Mouse (Mus musculus) midbrain, postnatal 0 days (tissue): ENCODE data around the gene Stk10. TPM values are rescaled to one million over a fixed set of nuclear protein-coding genes. Genes with fewer than 3 reads are reported as not detected.

Source experiments
- ATAC-seq: fragments of 200-750 bp; cut with Nextera tagmentation; 2 replicates; pipeline ENCODE4 v1.8.0; 2017; ENCODE audit warnings: moderate number of reproducible peaks, mild to moderate bottlenecking, moderate TSS enrichment, moderate library complexity; ENCODE audit not compliant: low FRiP score
- DNase-seq: peaks from one replicate; pipeline ENCODE4 v3.0.0-alpha.2; 2015; ENCODE audit warnings: low spot score
- H3K27ac ChIP-seq: fragments of 300-500 bp; sonication (generic); 2 replicates; pipeline ENCODE4 v1.5.1; 2014; ENCODE audit warnings: low read depth, mild to moderate bottlenecking, low read length, mixed read lengths
- H3K27me3 ChIP-seq: fragments of 300-500 bp; sonication (generic); 2 replicates; pipeline ENCODE4 v1.6.1; 2014; ENCODE audit warnings: low read length, control low read depth, mixed read lengths; ENCODE audit not compliant: insufficient read depth
- H3K36me3 ChIP-seq: fragments of 300-500 bp; sonication (generic); 2 replicates; pipeline ENCODE4 v1.6.1; 2014; ENCODE audit warnings: low read length, control low read depth, mixed read lengths; ENCODE audit not compliant: insufficient read depth
- H3K4me1 ChIP-seq: fragments of 300-500 bp; sonication (generic); 2 replicates; pipeline ENCODE4 v1.6.1; 2014; ENCODE audit warnings: mild to moderate bottlenecking, control low read depth, antibody characterized with exemption, low read length, mixed read lengths; ENCODE audit not compliant: insufficient read depth
- H3K4me2 ChIP-seq: fragments of 300-500 bp; sonication (generic); 2 replicates; pipeline ENCODE4 v1.6.1; 2014; ENCODE audit warnings: low read depth, mild to moderate bottlenecking, low read length, mixed read lengths; ENCODE audit not compliant: poor library complexity, severe bottlenecking
- H3K4me3 ChIP-seq: fragments of 300-500 bp; sonication (generic); 2 replicates; pipeline ENCODE4 v1.5.1; 2014; ENCODE audit warnings: low read depth, mild to moderate bottlenecking, low read length, moderate library complexity
- H3K9ac ChIP-seq: fragments of 300-500 bp; sonication (generic); replicated peaks from 2 replicates; pipeline ENCODE4 v1.6.1; 2014; ENCODE audit warnings: mild to moderate bottlenecking, low read length, moderate library complexity, mixed read lengths; ENCODE audit not compliant: poor library complexity, severe bottlenecking
- H3K9me3 ChIP-seq: fragments of 300-500 bp; sonication (generic); 2 replicates; pipeline ENCODE4 v1.6.1; 2016; ENCODE audit warnings: low read length, control low read depth
- CTCF ChIP-seq: IDR thresholded peaks from 2 replicates; pipeline ENCODE4 v1.5.1; 2016; ENCODE audit warnings: antibody characterized with exemption, mild to moderate bottlenecking
- WGBS: fragments of 180-500 bp; shearing (Covaris S2); extraction: QIAGEN DNeasy Blood & Tissue Kit; methylation state at CpG from one replicate; pipeline ENCODE4 v1.1.7; 2014; 5-methylcytosine and 5-hydroxymethylcytosine counted together
- polyA plus RNA-seq: library from polyadenylated mRNA; unstranded; fragments of >200 nt; fragmentation: Nextera tagmentation; extraction: Ambion mirVana; gene quantifications from 2 replicates; pipeline ENCODE4 v1.2.1, GENCODE M21; 2015
- total RNA-seq: library from RNA; depleted of rRNA; stranded (reverse); fragments of >200 nt; gene quantifications from 2 replicates; pipeline ENCODE4 v1.2.3, GENCODE M21; 2014

Stk10 gene
- total and polyA plus RNA-seq, 2 experiments from 2014 or later, result 0.99 to 9.4 TPM

GRCm38 (mm10) chr11:32601528-32602323 is 68.6 kb downstream of the Stk10 start:
- no peak overlapping the region for H3K27ac ChIP-seq
- H3K27me3 ChIP-seq, result no peaks in the 10 kb centered on the region
- no peak for TF ChIP-seq CTCF
- no peaks in the 10 kb centered on the region for H3K9me3 ChIP-seq
- H3K4me1 ChIP-seq, result no peaks in the 10 kb centered on the region
- ATAC-seq (no peak), DNase-seq (no peak)
- H3K4me2 ChIP-seq, result no peak overlapping the region
- H3K9ac ChIP-seq, result no peak overlapping the region
- H3K4me3 ChIP-seq, result no peak overlapping the region
- 45% methylated on average over 12 of the region's 12 CpGs for WGBS
- peaks cover 3% of the 10 kb centered on the region; the same call in 1 of the 2 replicates for H3K36me3 ChIP-seq

- H3K9me3 ChIP-seq, result no peaks in the 10 kb centered on the region
- H3K4me1 ChIP-seq, result no peaks in the 10 kb centered on the region
- TF ChIP-seq CTCF, result no peak
- no peak overlapping the region for H3K4me3 ChIP-seq
- no peak overlapping the region for H3K4me2 ChIP-seq
- WGBS, result 58% methylated on average over 4 of the region's 4 CpGs
- no peaks in the 10 kb centered on the region for H3K27me3 ChIP-seq
- no peaks in the 10 kb centered on the region for H3K36me3 ChIP-seq
- ATAC-seq (no peak), DNase-seq (no peak)
- H3K27ac ChIP-seq, result no peak overlapping the region
- no peak overlapping the region for H3K9ac ChIP-seq
These were observed 71.6 kb downstream of the Stk10 start for GRCm38 (mm10) chr11:32604663-32605062.

- H3K4me2 ChIP-seq, result no peak overlapping the region
- no peak overlapping the region for H3K4me3 ChIP-seq
- H3K36me3 ChIP-seq, result no peaks in the 10 kb centered on the region
- DNase-seq (peak; percentile 45), ATAC-seq (no peak)
- no peaks in the 10 kb centered on the region for H3K4me1 ChIP-seq
- 58% methylated on average over 7 of the region's 7 CpGs for WGBS
- H3K9ac ChIP-seq, result no peak overlapping the region
- H3K27me3 ChIP-seq, result no peaks in the 10 kb centered on the region
- TF ChIP-seq CTCF, result no peak
- H3K9me3 ChIP-seq, result no peaks in the 10 kb centered on the region
- no peak overlapping the region for H3K27ac ChIP-seq
These were observed 72.2 kb downstream of the Stk10 start for GRCm38 (mm10) chr11:32605131-32605860.

GRCm38 (mm10) chr11:32605907-32606306 is 72.8 kb downstream of the Stk10 start:
- 81% methylated on average over 3 of the region's 3 CpGs for WGBS

GRCm38 (mm10) chr11:32607319-32607718 is 74.2 kb downstream of the Stk10 start:
- no peaks in the 10 kb centered on the region for H3K9me3 ChIP-seq
- no peak for ATAC-seq
- no peaks in the 10 kb centered on the region for H3K27me3 ChIP-seq
- H3K36me3 ChIP-seq, result no peaks in the 10 kb centered on the region
- H3K4me1 ChIP-seq, result no peaks in the 10 kb centered on the region
- no peak overlapping the region for H3K4me2 ChIP-seq
- no peak for TF ChIP-seq CTCF
- DNase-seq, result no peak
- H3K4me3 ChIP-seq, result no peak overlapping the region
- H3K9ac ChIP-seq, result no peak overlapping the region
- no peak overlapping the region for H3K27ac ChIP-seq

More at GRCm38 (mm10) chr11:32605907-32606306, 72.8 kb downstream of the Stk10 start:
- no peak for DNase-seq
- no peaks in the 10 kb centered on the region for H3K27me3 ChIP-seq
- H3K9me3 ChIP-seq, result no peaks in the 10 kb centered on the region
- no peak overlapping the region for H3K27ac ChIP-seq
- TF ChIP-seq CTCF, result no peak
- H3K4me2 ChIP-seq, result no peak overlapping the region
- no peak for ATAC-seq
- H3K9ac ChIP-seq, result no peak overlapping the region
- H3K4me3 ChIP-seq, result no peak overlapping the region
- no peaks in the 10 kb centered on the region for H3K4me1 ChIP-seq
- H3K36me3 ChIP-seq, result no peaks in the 10 kb centered on the region

GRCm38 (mm10) chr11:32610616-32611015 is 77.5 kb downstream of the Stk10 start:
- WGBS, result 89% methylated on average over 6 of the region's 6 CpGs
- H3K4me1 ChIP-seq, result no peaks in the 10 kb centered on the region
- DNase-seq (no peak), ATAC-seq (no peak)
- no peaks in the 10 kb centered on the region for H3K9me3 ChIP-seq
- no peak overlapping the region for H3K4me2 ChIP-seq
- H3K27me3 ChIP-seq, result no peaks in the 10 kb centered on the region
- H3K36me3 ChIP-seq, result peaks cover 7% of the 10 kb centered on the region
- no peak overlapping the region for H3K27ac ChIP-seq
- no peak overlapping the region for H3K4me3 ChIP-seq
- no peak for TF ChIP-seq CTCF
- no peak overlapping the region for H3K9ac ChIP-seq
